Mouse (Mus musculus) myocyte (in vitro differentiated cells): ENCODE results near the gene Sds. TPM values are rescaled to one million over a fixed set of nuclear protein-coding genes. Genes with fewer than 3 reads are reported as not detected.

ENCODE experiments used
- H3K27me3 ChIP-seq: one replicate; pipeline ENCODE4 v1.6.1; 2011; ENCODE audit not compliant: control insufficient read depth, insufficient read depth, insufficient read length
- H3K36me3 ChIP-seq: one replicate; pipeline ENCODE4 v1.6.1; 2011; ENCODE audit not compliant: control insufficient read depth, insufficient read depth
- H3K4me2 ChIP-seq: one replicate; pipeline ENCODE4 v1.6.1; 2011; ENCODE audit warnings: low read depth, control low read depth
- H3K4me3 ChIP-seq: one replicate; pipeline ENCODE4 v1.5.1; 2011; ENCODE audit warnings: mild to moderate bottlenecking, control low read depth, moderate library complexity
- H3K79me2 ChIP-seq: one replicate; pipeline ENCODE4 v1.6.1; 2011; ENCODE audit not compliant: control insufficient read depth, insufficient read depth
- H3ac ChIP-seq: one replicate; pipeline ENCODE4 v1.6.1; 2011; ENCODE audit not compliant: control insufficient read depth, insufficient read length
- CEBPB ChIP-seq: IDR thresholded peaks from 2 replicates; pipeline ENCODE4 v1.6.1; 2011; ENCODE audit warnings: mild to moderate bottlenecking, moderate library complexity; ENCODE audit not compliant: poor library complexity, insufficient read depth, severe bottlenecking
- E2F4 ChIP-seq: IDR thresholded peaks from one replicate; pipeline ENCODE4 v1.6.1; 2011; ENCODE audit warnings: mild to moderate bottlenecking, control low read depth, moderate library complexity; ENCODE audit not compliant: insufficient read depth
- MAX ChIP-seq: IDR thresholded peaks from one replicate; pipeline ENCODE4 v1.6.1; 2011; ENCODE audit warnings: low read depth, mild to moderate bottlenecking, control low read depth
- MYOD1 ChIP-seq, 3 experiments: IDR thresholded peaks; one replicate each; pipeline ENCODE4 v1.6.1; 2011; ENCODE audit warnings: control low read depth in 2 of 3, low read depth in 2 of 3, mild to moderate bottlenecking in 2 of 3, moderate library complexity in 1 of 3; ENCODE audit not compliant: insufficient read length in 2 of 3, control insufficient read depth in 1 of 3
- MYOG ChIP-seq, 3 experiments: IDR thresholded peaks; one replicate each; pipeline ENCODE4 v1.6.1; 2011; ENCODE audit warnings: control low read depth in 2 of 3, low read depth in 2 of 3, mild to moderate bottlenecking in 2 of 3; ENCODE audit not compliant: insufficient read length in 2 of 3, control insufficient read depth in 1 of 3, insufficient read depth in 1 of 3
- POLR2A ChIP-seq: IDR thresholded peaks from one replicate; pipeline ENCODE4 v1.6.1; 2011; ENCODE audit warnings: low read depth, mild to moderate bottlenecking, control low read depth, moderate library complexity; ENCODE audit not compliant: insufficient read length
- POLR2AphosphoS2 ChIP-seq: IDR thresholded peaks from one replicate; pipeline ENCODE4 v1.6.1; 2011; ENCODE audit warnings: low read depth, control low read depth; ENCODE audit not compliant: insufficient read length
- REST ChIP-seq: IDR thresholded peaks from one replicate; pipeline ENCODE4 v1.6.1; 2011; ENCODE audit warnings: mild to moderate bottlenecking, control low read depth, moderate library complexity; ENCODE audit not compliant: insufficient read depth, insufficient read length
- SRF ChIP-seq: IDR thresholded peaks from one replicate; pipeline ENCODE4 v1.6.1; 2011; ENCODE audit warnings: low read depth; ENCODE audit not compliant: control insufficient read depth, insufficient read length
- TCF12 ChIP-seq: IDR thresholded peaks from one replicate; pipeline ENCODE4 v1.6.1; 2011; ENCODE audit warnings: mild to moderate bottlenecking, control low read depth; ENCODE audit not compliant: poor library complexity, insufficient read depth, severe bottlenecking
- TCF3 ChIP-seq: IDR thresholded peaks from one replicate; pipeline ENCODE4 v1.6.1; 2011; ENCODE audit warnings: low read depth, control low read depth; ENCODE audit not compliant: insufficient read length
- USF1 ChIP-seq: IDR thresholded peaks from one replicate; pipeline ENCODE4 v1.6.1; 2011; ENCODE audit warnings: low read depth, mild to moderate bottlenecking, control low read depth, moderate library complexity
- polyA plus RNA-seq: library from polyadenylated mRNA; unstranded; fragments of >200 nt; fragmentation: generic; extraction: Trizol; gene quantifications from one replicate; pipeline ENCODE4 v1.2.1, GENCODE M21; 2012; ENCODE audit warnings: missing spikeins

Sds gene
- polyA plus RNA-seq, 1 experiment, result not detected

DNA sequence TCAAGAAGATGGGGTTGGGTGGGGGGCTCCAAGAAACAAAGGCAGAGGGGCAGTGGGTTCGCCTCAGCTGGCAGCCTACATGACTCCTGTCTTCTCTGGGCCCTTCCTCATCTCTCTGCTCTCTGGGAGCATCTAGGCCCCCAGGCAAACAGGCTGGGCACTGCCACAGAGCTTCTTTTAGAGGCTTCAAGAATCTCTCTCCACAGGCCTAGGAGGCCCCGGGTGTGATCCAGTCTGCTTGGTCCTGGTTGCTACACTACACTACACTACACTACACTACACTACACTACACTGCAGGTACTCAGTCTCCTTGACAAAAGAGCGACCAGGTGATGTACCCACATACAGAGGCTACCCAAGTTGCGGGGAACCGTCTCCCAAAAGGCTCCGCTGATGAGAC, 46.6 kb upstream of the Sds start:
- Histone ChIP-seq H3ac (no peak overlapping the region), H3K36me3 (no peaks in the 10 kb centered on the region), H3K79me2 (no peaks in the 10 kb centered on the region), H3K4me2 (no peak overlapping the region), H3K27me3 (peaks cover 78% of the 10 kb centered on the region), H3K4me3 (no peak overlapping the region)
- no peak for TF ChIP-seq TCF12
- TF ChIP-seq POLR2A, result no peak
- no peak for TF ChIP-seq REST
- TF ChIP-seq TCF3, result no peak
- TF ChIP-seq POLR2AphosphoS2, result no peak
- TF ChIP-seq MYOG (IDR thresholded peaks at IDR 0.05; ENCODE audit: control insufficient read depth in 1 of 3, insufficient read depth in 1 of 3, insufficient read length in 2 of 3, low read depth in 2 of 3), result no peak

DNA sequence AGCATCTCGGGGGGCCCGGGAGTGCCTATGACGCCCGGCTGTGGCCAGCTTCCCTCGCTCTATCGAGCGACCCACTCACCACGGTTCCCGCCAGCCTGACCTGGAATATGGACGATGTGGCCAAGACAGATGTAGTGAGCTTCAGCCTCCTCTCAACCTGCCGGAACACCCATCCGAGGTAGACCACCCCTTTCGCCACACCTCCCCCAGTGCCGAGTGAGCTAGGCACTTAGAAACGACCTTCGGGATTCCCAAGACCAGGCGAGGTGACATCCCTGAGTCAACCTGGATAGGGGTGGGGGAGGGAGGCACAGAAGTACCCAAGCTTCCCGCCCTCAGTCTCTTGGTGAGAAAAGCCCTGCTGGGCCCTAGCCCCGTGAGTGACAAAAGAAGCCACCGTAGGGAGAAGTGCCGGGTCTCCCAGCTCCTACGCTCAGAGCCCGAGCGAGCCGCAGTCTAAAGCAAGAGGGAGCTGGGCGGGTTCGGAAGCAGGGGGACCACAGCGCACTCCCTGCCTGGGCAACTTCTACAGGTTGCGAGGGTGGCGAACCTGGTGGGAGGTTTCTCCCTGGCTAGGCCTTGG, 45.2 kb upstream of the Sds start:
- no peak overlapping the region for H3K4me3 ChIP-seq
- H3K27me3 ChIP-seq, result peaks cover 89% of the 10 kb centered on the region
- no peaks in the 10 kb centered on the region for H3K79me2 ChIP-seq
- TF ChIP-seq MYOD1 (IDR thresholded peaks at IDR 0.05; ENCODE audit: control insufficient read depth in 1 of 3, insufficient read length in 2 of 3, low read depth in 2 of 3) (no peak), MYOG (IDR thresholded peaks at IDR 0.05; ENCODE audit: control insufficient read depth in 1 of 3, insufficient read depth in 1 of 3, insufficient read length in 2 of 3, low read depth in 2 of 3) (no peak), MAX (no peak), POLR2AphosphoS2 (no peak), CEBPB (no peak), USF1 (no peak), SRF (no peak), POLR2A (no peak), TCF3 (no peak), E2F4 (no peak), TCF12 (no peak)
- H3ac ChIP-seq, result no peak overlapping the region
- H3K36me3 ChIP-seq, result no peaks in the 10 kb centered on the region
- H3K4me2 ChIP-seq, result no peak overlapping the region

DNA sequence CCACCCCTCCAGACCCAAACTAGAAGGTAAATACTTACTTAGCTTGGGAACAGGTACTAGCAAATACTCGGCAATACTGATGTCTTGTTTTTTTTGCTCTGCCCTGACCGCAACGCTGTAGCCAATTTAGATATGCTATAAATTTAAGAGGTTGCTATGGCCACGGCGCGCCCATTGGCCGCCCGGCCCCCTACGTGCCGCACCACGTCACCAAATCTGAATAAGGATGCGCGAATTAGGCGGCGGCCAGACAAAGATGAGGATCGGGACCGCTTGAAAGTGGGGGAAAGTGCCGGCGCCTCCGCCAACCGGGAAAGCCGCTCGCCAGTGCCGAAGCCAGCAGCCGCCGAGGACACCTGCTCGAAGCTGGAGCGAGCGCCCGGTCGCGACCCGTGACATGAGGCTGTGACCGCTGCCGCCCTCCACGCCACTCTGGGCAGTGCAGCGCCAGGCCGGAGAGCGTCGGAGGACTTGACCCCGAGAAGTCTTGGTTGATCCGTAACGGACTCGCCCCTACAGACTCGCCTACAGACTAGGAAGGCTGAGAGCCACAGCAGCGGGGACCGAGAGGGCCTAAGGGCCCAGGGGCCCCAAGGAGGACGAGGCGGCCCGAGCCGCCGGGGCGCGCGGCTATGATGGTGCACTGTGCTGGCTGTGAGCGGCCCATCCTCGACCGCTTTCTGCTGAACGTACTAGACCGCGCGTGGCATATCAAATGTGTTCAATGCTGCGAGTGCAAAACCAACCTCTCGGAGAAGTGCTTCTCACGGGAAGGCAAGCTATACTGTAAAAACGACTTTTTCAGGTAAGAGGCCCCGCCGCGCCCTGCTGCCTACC, 44.5 kb upstream of the Sds start, which contains the start of gene Lhx5:
Gene Lhx5, plus strand, starts transcription at position 51 of the 837 bp plus-strand sequence.
- H3K4me3 ChIP-seq, result no peak within 1 kb of the TSS
- no peak within 1 kb of the TSS for H3ac ChIP-seq
- peaks cover 91% of the 10 kb centered on the region for H3K27me3 ChIP-seq
- no peaks in the 10 kb centered on the region for H3K79me2 ChIP-seq
- no peaks in the 10 kb centered on the region for H3K36me3 ChIP-seq
- H3K4me2 ChIP-seq, result no peak within 1 kb of the TSS
- TF ChIP-seq REST, result no peak
- TF ChIP-seq TCF12, result no peak
- no peak for TF ChIP-seq POLR2A
- TF ChIP-seq E2F4, result no peak
- no peak for TF ChIP-seq MAX

DNA sequence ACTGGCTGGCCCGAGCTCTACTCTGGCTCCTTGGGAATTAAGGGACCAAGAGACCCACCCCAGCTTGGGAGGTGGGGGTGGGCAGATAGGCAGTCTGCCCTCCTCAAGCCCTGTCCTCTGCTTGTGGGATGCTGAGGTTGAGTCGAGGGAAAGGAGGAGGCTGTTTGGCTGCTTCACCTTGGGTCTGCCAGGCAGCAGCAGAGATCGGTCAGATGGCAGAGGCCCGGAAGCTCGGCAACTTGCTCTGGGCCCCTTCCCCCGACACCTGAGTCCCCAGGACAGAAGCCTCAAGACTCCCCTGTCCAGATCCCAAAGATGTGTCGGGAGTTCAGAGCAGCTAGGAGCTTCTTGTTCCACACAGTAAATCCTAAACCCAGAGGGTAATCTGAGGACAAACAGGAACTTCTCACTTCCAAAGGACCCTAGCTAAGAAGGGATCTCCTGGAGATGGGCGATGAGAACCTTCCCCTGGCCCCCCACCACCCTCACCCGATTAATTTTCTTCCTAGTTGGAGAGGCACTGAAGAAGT, 43.8 kb upstream of the Sds start:
- H3K4me2 ChIP-seq, result no peak overlapping the region
- no peaks in the 10 kb centered on the region for H3K36me3 ChIP-seq
- H3K4me3 ChIP-seq, result no peak overlapping the region
- H3ac ChIP-seq, result no peak overlapping the region
- peaks cover 91% of the 10 kb centered on the region for H3K27me3 ChIP-seq
- TF ChIP-seq POLR2A, result no peak
- TF ChIP-seq TCF3, result no peak
- H3K79me2 ChIP-seq, result no peaks in the 10 kb centered on the region

DNA sequence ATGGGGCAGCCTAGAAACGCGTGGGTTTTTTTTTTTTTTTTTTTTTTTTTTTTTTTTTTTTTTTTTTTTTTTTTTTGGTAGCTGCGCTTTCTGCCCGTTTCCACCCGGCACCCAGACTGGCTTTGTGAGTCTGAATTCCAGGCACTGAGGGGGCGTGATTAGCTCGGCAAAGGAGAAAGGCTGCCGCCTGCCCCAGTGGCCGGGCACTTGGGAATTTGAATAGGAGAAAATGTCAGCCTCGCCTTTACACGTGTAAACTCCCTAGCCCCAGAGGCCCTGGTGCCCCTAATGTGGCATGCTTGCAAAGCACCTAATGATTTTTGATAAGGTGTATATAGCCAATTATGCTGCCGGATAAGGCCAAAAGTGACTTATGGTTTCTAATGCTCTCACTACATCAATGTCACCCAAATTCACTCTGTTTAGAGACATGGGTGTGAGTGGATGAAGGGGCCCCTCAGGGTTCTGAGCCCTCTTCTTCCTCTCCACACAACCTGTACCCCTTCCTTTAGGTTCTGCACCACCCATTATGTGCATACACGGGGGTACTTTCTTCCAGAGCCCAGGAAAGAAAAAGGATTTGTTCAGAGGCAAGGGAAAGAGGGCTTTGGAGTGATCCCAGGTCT, 43.1 kb upstream of the Sds start:
- Histone ChIP-seq H3K27me3 (peaks cover 93% of the 10 kb centered on the region), H3K4me3 (no peak overlapping the region), H3K36me3 (no peaks in the 10 kb centered on the region), H3K4me2 (no peak overlapping the region), H3ac (no peak overlapping the region), H3K79me2 (no peaks in the 10 kb centered on the region)
- TF ChIP-seq TCF3, result no peak
- no peak for TF ChIP-seq MAX
- TF ChIP-seq USF1, result no peak
- TF ChIP-seq E2F4, result no peak
- no peak for TF ChIP-seq SRF
- no peak for TF ChIP-seq POLR2AphosphoS2
- TF ChIP-seq CEBPB, result no peak
- TF ChIP-seq MYOD1 (IDR thresholded peaks at IDR 0.05; ENCODE audit: control insufficient read depth in 1 of 3, insufficient read length in 2 of 3, low read depth in 2 of 3), result no peak
- TF ChIP-seq MYOG (IDR thresholded peaks at IDR 0.05; ENCODE audit: control insufficient read depth in 1 of 3, insufficient read depth in 1 of 3, insufficient read length in 2 of 3, low read depth in 2 of 3), result no peak
- TF ChIP-seq TCF12, result no peak
- no peak for TF ChIP-seq REST
- TF ChIP-seq POLR2A, result no peak
